Mouse (Mus musculus): ENCODE results near the gene Kif21b. TPM values are rescaled to one million over a fixed set of nuclear protein-coding genes. Genes with fewer than 3 reads are reported as not detected.
A peak's percentile ranks its signal among the peaks of the same experiment; 100 is the strongest.

Gene Kif21b
- polyA plus RNA-seq, 1 experiment from 2014 or later, result 49.4 TPM

- DNase-seq (ENCODE audit: low spot score) (no peak), ATAC-seq (ENCODE audit: low FRiP score) (no peak)
- Histone ChIP-seq H3K9ac (no peak overlapping the region), H3K4me1 (replicated peaks; ENCODE audit: control insufficient read depth, insufficient read depth, low read length) (peaks cover 14% of the 10 kb centered on the region), H3K4me3 (replicated peaks; ENCODE audit: low read length) (no peak overlapping the region), H3K27ac (no peak overlapping the region), H3K9me3 (ENCODE audit: control insufficient read depth, low read length) (no peaks in the 10 kb centered on the region), H3K4me2 (replicated peaks) (no peak overlapping the region), H3K36me3 (replicated peaks; ENCODE audit: control insufficient read depth, insufficient read depth) (no peaks in the 10 kb centered on the region), H3K27me3 (ENCODE audit: control insufficient read depth, insufficient read depth, low read length) (no peaks in the 10 kb centered on the region)
- WGBS, result 87% methylated on average over 10 of the region's 10 CpGs
Observed at GRCm38 (mm10) chr1:136126159-136126765, 4.9 kb upstream of the Kif21b start.

GRCm38 (mm10) chr1:136126895-136127294, 4.3 kb upstream of the Kif21b start:
- no peaks in the 10 kb centered on the region for H3K36me3 ChIP-seq (replicated peaks; ENCODE audit: control insufficient read depth, insufficient read depth)

GRCm38 (mm10) chr1:136127856-136128255, 3.3 kb upstream of the Kif21b start:
- 81% methylated on average over 3 of the region's 3 CpGs for WGBS

More at GRCm38 (mm10) chr1:136126895-136127294, 4.3 kb upstream of the Kif21b start:
- Histone ChIP-seq H3K9ac (no peak overlapping the region), H3K9me3 (ENCODE audit: control insufficient read depth, low read length) (no peaks in the 10 kb centered on the region), H3K27ac (no peak overlapping the region), H3K4me1 (replicated peaks; ENCODE audit: control insufficient read depth, insufficient read depth, low read length) (peaks cover 14% of the 10 kb centered on the region), H3K4me2 (replicated peaks) (no peak overlapping the region), H3K4me3 (replicated peaks; ENCODE audit: low read length) (no peak overlapping the region), H3K27me3 (ENCODE audit: control insufficient read depth, insufficient read depth, low read length) (no peaks in the 10 kb centered on the region)
- no peak for ATAC-seq (ENCODE audit: low FRiP score)
- 79% methylated on average over 10 of the region's 10 CpGs for WGBS
- DNase-seq (ENCODE audit: low spot score), result no peak

GRCm38 (mm10) chr1:136128416-136128815, 2.8 kb upstream of the Kif21b start:
- ATAC-seq (ENCODE audit: low FRiP score) (no peak), DNase-seq (ENCODE audit: low spot score) (no peak)
- Histone ChIP-seq H3K4me3 (replicated peaks; ENCODE audit: low read length) (no peak overlapping the region), H3K4me1 (replicated peaks; ENCODE audit: control insufficient read depth, insufficient read depth, low read length) (peaks cover 14% of the 10 kb centered on the region), H3K9ac (no peak overlapping the region), H3K27ac (0 out of 2 replicates have a peak overlapping the region, but pooled peaks have one; percentile 20), H3K9me3 (ENCODE audit: control insufficient read depth, low read length) (no peaks in the 10 kb centered on the region), H3K27me3 (ENCODE audit: control insufficient read depth, insufficient read depth, low read length) (no peaks in the 10 kb centered on the region), H3K4me2 (replicated peaks) (no peak overlapping the region), H3K36me3 (replicated peaks; ENCODE audit: control insufficient read depth, insufficient read depth) (no peaks in the 10 kb centered on the region)
- 49% methylated on average over 5 of the region's 5 CpGs for whole genome bisulfite sequencing

More at GRCm38 (mm10) chr1:136127856-136128255, 3.3 kb upstream of the Kif21b start:
- 0 out of 2 replicates have a peak overlapping the region, but pooled peaks have one; percentile 20 for H3K27ac ChIP-seq
- no peak for DNase-seq (ENCODE audit: low spot score)
- no peaks in the 10 kb centered on the region for H3K36me3 ChIP-seq (replicated peaks; ENCODE audit: control insufficient read depth, insufficient read depth)
- no peak overlapping the region for H3K9ac ChIP-seq
- no peak overlapping the region for H3K4me2 ChIP-seq (replicated peaks)
- H3K9me3 ChIP-seq (ENCODE audit: control insufficient read depth, low read length), result no peaks in the 10 kb centered on the region
- no peak for ATAC-seq (ENCODE audit: low FRiP score)
- no peaks in the 10 kb centered on the region for H3K27me3 ChIP-seq (ENCODE audit: control insufficient read depth, insufficient read depth, low read length)
- H3K4me3 ChIP-seq (replicated peaks; ENCODE audit: low read length), result no peak overlapping the region
- peaks cover 14% of the 10 kb centered on the region for H3K4me1 ChIP-seq (replicated peaks; ENCODE audit: control insufficient read depth, insufficient read depth, low read length)

- WGBS, result 72% methylated on average over 4 of the region's 4 CpGs
- Histone ChIP-seq H3K27ac (no peak overlapping the region), H3K27me3 (ENCODE audit: control insufficient read depth, insufficient read depth, low read length) (no peaks in the 10 kb centered on the region), H3K4me3 (replicated peaks; ENCODE audit: low read length) (no peak overlapping the region), H3K4me1 (replicated peaks; ENCODE audit: control insufficient read depth, insufficient read depth, low read length) (peaks cover 16% of the 10 kb centered on the region), H3K36me3 (replicated peaks; ENCODE audit: control insufficient read depth, insufficient read depth) (no peaks in the 10 kb centered on the region), H3K9me3 (ENCODE audit: control insufficient read depth, low read length) (no peaks in the 10 kb centered on the region), H3K4me2 (replicated peaks) (no peak overlapping the region), H3K9ac (no peak overlapping the region)
- ATAC-seq (ENCODE audit: low FRiP score), result no peak
- no peak for DNase-seq (ENCODE audit: low spot score)
Observed at GRCm38 (mm10) chr1:136128944-136129589, 2.1 kb upstream of the Kif21b start.

- H3K36me3 ChIP-seq (replicated peaks; ENCODE audit: control insufficient read depth, insufficient read depth), result no peaks in the 10 kb centered on the region
- H3K4me2 ChIP-seq (replicated peaks), result peak overlapping the region; percentile 76
- no peak for DNase-seq (ENCODE audit: low spot score)
- no peaks in the 10 kb centered on the region for H3K27me3 ChIP-seq (ENCODE audit: control insufficient read depth, insufficient read depth, low read length)
- peak overlapping the region; percentile 100 for H3K9ac ChIP-seq
- peaks cover 27% of the 10 kb centered on the region for H3K4me1 ChIP-seq (replicated peaks; ENCODE audit: control insufficient read depth, insufficient read depth, low read length)
- no peak for ATAC-seq (ENCODE audit: low FRiP score)
- no peaks in the 10 kb centered on the region for H3K9me3 ChIP-seq (ENCODE audit: control insufficient read depth, low read length)
- no peak overlapping the region for H3K27ac ChIP-seq
- WGBS, result 48% methylated on average over 3 of the region's 3 CpGs
- H3K4me3 ChIP-seq (replicated peaks; ENCODE audit: low read length), result peak overlapping the region; percentile 93
Observed at GRCm38 (mm10) chr1:136130107-136130506, 1.1 kb upstream of the Kif21b start.

GRCm38 (mm10) chr1:136131603-136132291, 558 bp downstream of the Kif21b start:
- Histone ChIP-seq H3K9ac (peak overlapping the region; percentile 100), H3K4me1 (replicated peaks; ENCODE audit: control insufficient read depth, insufficient read depth, low read length) (peaks cover 43% of the 10 kb centered on the region)
- WGBS, result under 1% methylated on average over 38 of the region's 43 CpGs

GRCm38 (mm10) chr1:136132386-136133201, 1.4 kb downstream of the Kif21b start:
- ATAC-seq (ENCODE audit: low FRiP score), result peak; percentile 9; the same call in 1 of the 2 replicates
- Histone ChIP-seq H3K9ac (peak overlapping the region; percentile 100), H3K4me3 (replicated peaks; ENCODE audit: low read length) (peak overlapping the region; percentile 93), H3K4me2 (replicated peaks) (peak overlapping the region; percentile 76), H3K27me3 (ENCODE audit: control insufficient read depth, insufficient read depth, low read length) (no peaks in the 10 kb centered on the region), H3K4me1 (replicated peaks; ENCODE audit: control insufficient read depth, insufficient read depth, low read length) (peaks cover 51% of the 10 kb centered on the region), H3K9me3 (ENCODE audit: control insufficient read depth, low read length) (no peaks in the 10 kb centered on the region), H3K36me3 (replicated peaks; ENCODE audit: control insufficient read depth, insufficient read depth) (no peaks in the 10 kb centered on the region), H3K27ac (peak overlapping the region; percentile 96)
- DNase-seq (ENCODE audit: low spot score), result peak; percentile 57
- WGBS, result 23% methylated on average over 10 of the region's 10 CpGs

More at GRCm38 (mm10) chr1:136131603-136132291, 558 bp downstream of the Kif21b start:
- Histone ChIP-seq H3K27me3 (ENCODE audit: control insufficient read depth, insufficient read depth, low read length) (no peaks in the 10 kb centered on the region), H3K36me3 (replicated peaks; ENCODE audit: control insufficient read depth, insufficient read depth) (no peaks in the 10 kb centered on the region), H3K9me3 (ENCODE audit: control insufficient read depth, low read length) (no peaks in the 10 kb centered on the region), H3K27ac (peak overlapping the region; percentile 96), H3K4me2 (replicated peaks) (peak overlapping the region; percentile 76), H3K4me3 (replicated peaks; ENCODE audit: low read length) (peak overlapping the region; percentile 93)
- peak; percentile 60 for DNase-seq (ENCODE audit: low spot score)
- peak; percentile 49 for ATAC-seq (ENCODE audit: low FRiP score)
